Mouse (Mus musculus) forebrain, embryonic 15.5 days (tissue): ENCODE measurements at regions not wholly inside any gene's neighbourhood (a gene's known extent, or its start where the extent isn't known, plus 50 kb on each side); places are given as distances from the start of the nearest gene placed in this dataset. TPM values are rescaled to one million over a fixed set of nuclear protein-coding genes. Genes with fewer than 3 reads are reported as not detected.

Source experiments
- ATAC-seq: fragments of 200-750 bp; cut with Nextera tagmentation; replicated peaks from 2 replicates; pipeline ENCODE4 v1.8.0; 2017; ENCODE audit warnings: mild to moderate bottlenecking, moderate TSS enrichment, moderate library complexity
- H3K27ac ChIP-seq: fragments of 300-500 bp; sonication (generic); replicated peaks from 2 replicates; pipeline ENCODE4 v1.5.1; 2015; ENCODE audit warnings: mild to moderate bottlenecking, inconsistent platforms
- H3K27me3 ChIP-seq: fragments of 300-500 bp; sonication (generic); 2 replicates; pipeline ENCODE4 v1.6.1; 2015; ENCODE audit warnings: inconsistent platforms
- H3K36me3 ChIP-seq: fragments of 300-500 bp; sonication (generic); 2 replicates; pipeline ENCODE4 v1.6.1; 2015; ENCODE audit warnings: mild to moderate bottlenecking, inconsistent platforms
- H3K4me1 ChIP-seq: fragments of 300-500 bp; sonication (generic); 2 replicates; pipeline ENCODE4 v1.6.1; 2015; ENCODE audit warnings: inconsistent platforms
- H3K4me2 ChIP-seq: fragments of 300-500 bp; sonication (generic); replicated peaks from 2 replicates; pipeline ENCODE4 v1.6.1; 2015; ENCODE audit warnings: mild to moderate bottlenecking, inconsistent platforms
- H3K4me3 ChIP-seq: fragments of 300-500 bp; sonication (generic); 2 replicates; pipeline ENCODE4 v1.5.1; 2015; ENCODE audit warnings: mild to moderate bottlenecking, inconsistent platforms
- H3K9ac ChIP-seq: fragments of 300-500 bp; sonication (generic); replicated peaks from 2 replicates; pipeline ENCODE4 v1.6.1; 2015; ENCODE audit warnings: mild to moderate bottlenecking, inconsistent platforms
- H3K9me3 ChIP-seq: fragments of 300-500 bp; sonication (generic); 2 replicates; pipeline ENCODE4 v1.6.1; 2016; ENCODE audit warnings: inconsistent platforms
- WGBS: fragments of 180-500 bp; shearing (Covaris S2); methylation state at CpG from one replicate; pipeline ENCODE4 v1.1.7; 2015; ENCODE audit warnings: mixed read lengths; 5-methylcytosine and 5-hydroxymethylcytosine counted together
- microRNA counts: library from miRNA; unstranded; fragments of <30 nt; microRNA quantifications from one replicate; lab custom pipeline; 2016
- microRNA-seq: library from miRNA; unstranded; fragments of <30 nt; microRNA quantifications from one replicate; pipeline ENCODE4, GENCODE M21; 2016

DNA sequence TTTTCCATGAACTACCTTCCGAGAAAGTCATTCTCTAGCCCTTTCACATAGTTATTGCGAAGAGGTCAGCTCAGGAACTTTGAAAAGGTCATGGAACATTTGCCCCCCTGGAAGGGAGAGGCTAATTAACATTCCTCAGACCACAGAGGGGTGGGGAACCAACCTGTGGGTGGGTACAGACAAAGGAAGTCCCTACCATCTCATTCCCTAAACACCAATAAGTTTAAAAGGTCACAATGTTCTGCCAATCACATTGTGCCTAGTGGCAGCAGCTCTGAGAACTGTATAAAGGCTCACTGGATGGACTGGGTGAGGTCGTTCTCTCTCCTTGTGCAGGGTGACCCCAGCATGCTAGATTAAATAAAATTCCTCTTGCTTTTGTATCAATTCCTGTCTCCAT is 64.8 kb upstream of the Ccdc85a start:
- no peak overlapping the region for H3K4me2 ChIP-seq
- no peaks in the 10 kb centered on the region for H3K27me3 ChIP-seq
- no peak for ATAC-seq
- no peak overlapping the region for H3K4me3 ChIP-seq
- H3K9me3 ChIP-seq = no peaks in the 10 kb centered on the region
- 11% methylated on average over 3 of the region's 3 CpGs for WGBS
- H3K9ac ChIP-seq = no peak overlapping the region
- no peak overlapping the region for H3K27ac ChIP-seq
- no peaks in the 10 kb centered on the region for H3K4me1 ChIP-seq
- H3K36me3 ChIP-seq = no peaks in the 10 kb centered on the region

GRCm38 (mm10) chr11:28639081-28639480 is 55.0 kb upstream of the Ccdc85a start:
- WGBS = 95% methylated on average over 1 of the region's 1 CpGs
- H3K9ac ChIP-seq = no peak overlapping the region
- no peak overlapping the region for H3K4me3 ChIP-seq
- H3K27ac ChIP-seq = no peak overlapping the region
- H3K9me3 ChIP-seq = no peaks in the 10 kb centered on the region
- no peaks in the 10 kb centered on the region for H3K36me3 ChIP-seq
- ATAC-seq = no peak
- no peaks in the 10 kb centered on the region for H3K4me1 ChIP-seq
- H3K4me2 ChIP-seq = no peak overlapping the region
- H3K27me3 ChIP-seq = no peaks in the 10 kb centered on the region

DNA sequence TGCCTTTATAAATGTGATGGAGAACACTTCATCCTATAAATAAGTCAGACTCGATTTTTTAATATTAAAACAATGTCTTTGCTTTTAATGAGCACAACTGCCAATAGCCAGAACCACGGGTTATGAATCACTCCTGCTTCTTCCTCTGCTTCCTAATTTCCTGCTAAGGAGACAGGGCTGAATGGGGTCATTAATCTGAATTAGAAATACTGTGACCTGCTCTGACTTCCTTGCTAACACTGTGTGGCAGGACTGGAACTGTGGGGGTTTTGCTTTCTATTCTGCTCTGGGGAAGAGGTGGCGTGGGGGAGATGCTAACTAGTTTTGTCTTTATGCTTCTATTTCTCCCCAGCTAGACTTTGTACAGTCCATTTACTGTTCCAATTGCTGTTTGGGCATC is 52.6 kb upstream of the Ccdc85a start:
- Histone ChIP-seq H3K36me3 (no peaks in the 10 kb centered on the region), H3K27ac (no peak overlapping the region), H3K27me3 (no peaks in the 10 kb centered on the region), H3K9me3 (no peaks in the 10 kb centered on the region), H3K9ac (no peak overlapping the region), H3K4me3 (no peak overlapping the region), H3K4me1 (no peaks in the 10 kb centered on the region), H3K4me2 (no peak overlapping the region)
- WGBS = 72% methylated on average over 3 of the region's 3 CpGs
- ATAC-seq = no peak

MicroRNAs in the stretch of these regions (microRNA counts, 519-probe panel; counts per million panel counts)
- microRNA mmu-miR-216a (lab: Ali Mortazavi, UCI) (2,245 counts per million, percentile 39 among the panel's probes with 10 or more counts), microRNA mmu-miR-216b (lab: Ali Mortazavi, UCI) (1,746 counts per million, percentile 12 among the panel's probes with 10 or more counts), microRNA mmu-miR-217 (lab: Ali Mortazavi, UCI) (not detected)

Small RNA genes lying in the stretch of these regions (microRNA-seq; reads per million reads assigned to microRNA genes)
- 7.5 reads per million, percentile 23 among the genes with 10 or more reads in this experiment for gene Mir216a
- not detected for gene Mir216b
- not detected for gene Mir216c
- gene Mir217 = 28.6 reads per million, percentile 37 among the genes with 10 or more reads in this experiment
